10 mouse cellular contexts compared by ENCODE assay signal in the genomic region with DNA sequence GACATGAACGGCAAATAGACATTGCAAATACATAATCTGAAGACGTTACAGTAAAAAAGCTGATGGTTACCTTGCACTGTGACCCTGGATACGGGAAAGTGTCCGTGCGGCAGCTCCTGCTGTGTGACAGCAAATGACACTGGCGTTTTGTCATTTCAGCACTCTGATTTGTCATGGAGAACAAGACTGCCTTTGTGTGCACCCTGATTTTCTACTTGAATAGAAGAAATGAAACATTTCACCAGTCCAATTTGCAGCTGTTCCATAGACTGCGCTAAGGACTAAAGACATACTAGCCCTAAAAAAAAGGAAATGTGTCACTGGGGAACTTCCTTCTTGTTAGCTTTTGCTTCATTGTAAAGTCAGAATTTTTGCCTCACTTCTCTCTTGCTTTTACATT. TPM values are rescaled to one million over a fixed set of nuclear protein-coding genes. Genes with fewer than 3 reads are reported as not detected.
DNase-seq lines count a peak whose midpoint lies in the region; ATAC-seq and TF ChIP-seq lines count a peak whose summit lies in the region.
"Had no signal": no experiment of that assay in that cellular context is flagged by ENCODE, and none has a peak within 500 bp of the region (broad histone marks: within the 10 kb centered on the region; RNA-seq: fewer than 3 reads in every experiment).

P2ry12 (minus strand) TSS at position 168 of the 400 bp plus-strand sequence.

- no peaks in the 10 kb centered on the region for H3K27me3 ChIP-seq in embryonic facial prominence, embryonic 11.5 days (ENCODE audit: control insufficient read depth, insufficient read depth, low read length)
- H3K27me3 ChIP-seq in embryonic facial prominence, embryonic 10.5 days (replicated peaks; ENCODE audit: low read depth, poor library complexity, severe bottlenecking), result no peaks in the 10 kb centered on the region
- no peaks in the 10 kb centered on the region for H3K27me3 ChIP-seq in stomach, embryonic 15.5 days (replicated peaks)
- H3K27me3 ChIP-seq in stomach, postnatal 0 days (ENCODE audit: control insufficient read depth, insufficient read depth, low read length), result no peaks in the 10 kb centered on the region

- H3K4me2 ChIP-seq in embryonic facial prominence, embryonic 11.5 days (ENCODE audit: low read depth, low read length), result no peak within 1 kb of the TSS
- H3K4me2 ChIP-seq in stomach, embryonic 15.5 days, result no peak within 1 kb of the TSS
- H3K4me2 ChIP-seq in stomach, postnatal 0 days (replicated peaks; ENCODE audit: low read depth), result no peak within 1 kb of the TSS

- no peak for TF ChIP-seq CTCF in stomach, postnatal 0 days (IDR thresholded peaks at IDR 0.05; ENCODE audit: low read depth)

- no peaks in the 10 kb centered on the region for H3K9me3 ChIP-seq in embryonic facial prominence, embryonic 11.5 days (replicated peaks; ENCODE audit: control insufficient read depth, low read length)
- H3K9me3 ChIP-seq in embryonic facial prominence, embryonic 10.5 days, result no peaks in the 10 kb centered on the region
- H3K9me3 ChIP-seq in stomach, embryonic 15.5 days, result no peaks in the 10 kb centered on the region
- H3K9me3 ChIP-seq in stomach, postnatal 0 days (ENCODE audit: control insufficient read depth, low read length), result no peaks in the 10 kb centered on the region

- H3K4me3 ChIP-seq in embryonic facial prominence, embryonic 11.5 days (ENCODE audit: low read depth, low read length), result no peak within 1 kb of the TSS
- no peak within 1 kb of the TSS for H3K4me3 ChIP-seq in embryonic facial prominence, embryonic 10.5 days
- H3K4me3 ChIP-seq in stomach, embryonic 15.5 days (replicated peaks), result no peak within 1 kb of the TSS
- no peak within 1 kb of the TSS for H3K4me3 ChIP-seq in stomach, postnatal 0 days (ENCODE audit: low read depth, low read length)

- no peak within 1 kb of the TSS for H3K9ac ChIP-seq in embryonic facial prominence, embryonic 11.5 days (replicated peaks; ENCODE audit: low read length)
- no peak within 1 kb of the TSS for H3K9ac ChIP-seq in stomach, embryonic 15.5 days
- H3K9ac ChIP-seq in stomach, postnatal 0 days (ENCODE audit: low read length), result no peak within 1 kb of the TSS

- H3K4me1 ChIP-seq in embryonic facial prominence, embryonic 11.5 days (ENCODE audit: control insufficient read depth, insufficient read depth, low read length), result no peaks in the 10 kb centered on the region
- H3K4me1 ChIP-seq in embryonic facial prominence, embryonic 10.5 days, result peaks cover 30% of the 10 kb centered on the region
- no peaks in the 10 kb centered on the region for H3K4me1 ChIP-seq in stomach, embryonic 15.5 days
- no peaks in the 10 kb centered on the region for H3K4me1 ChIP-seq in stomach, postnatal 0 days (replicated peaks; ENCODE audit: control insufficient read depth, insufficient read depth)

- DNase-seq in embryonic facial prominence, embryonic 11.5 days (ENCODE audit: low spot score), result peak; percentile 18
- no peak for DNase-seq in embryonic facial prominence, embryonic 10.5 days (ENCODE audit: low spot score)
- DNase-seq in stomach, postnatal 0 days (ENCODE audit: low spot score), result no peak
- no peak for DNase-seq in layer of hippocampus, postnatal 25 days (ENCODE audit: extremely low spot score in 1 of 2, low spot score in 1 of 2)
- no peak for DNase-seq in lung, adult 18-20 months
- no peak for DNase-seq in adrenal gland, postnatal 36 days
- DNase-seq: adrenal gland, adult 2 months; kidney, postnatal 10 days had no signal

- no peaks in the 10 kb centered on the region for H3K36me3 ChIP-seq in embryonic facial prominence, embryonic 11.5 days (replicated peaks; ENCODE audit: control insufficient read depth, insufficient read depth, low read depth, low read length)
- H3K36me3 ChIP-seq in embryonic facial prominence, embryonic 10.5 days (replicated peaks), result peaks cover 4% of the 10 kb centered on the region; the same call in 1 of the 2 replicates
- no peaks in the 10 kb centered on the region for H3K36me3 ChIP-seq in stomach, embryonic 15.5 days
- no peaks in the 10 kb centered on the region for H3K36me3 ChIP-seq in stomach, postnatal 0 days (ENCODE audit: control insufficient read depth, insufficient read depth, low read length)

- 27% methylated on average over 7 of the region's 7 CpGs for WGBS in embryonic facial prominence, embryonic 11.5 days
- 36% methylated on average over 7 of the region's 7 CpGs for WGBS in embryonic facial prominence, embryonic 10.5 days
- 61% methylated on average over 7 of the region's 7 CpGs for WGBS in stomach, embryonic 15.5 days
- 66% methylated on average over 7 of the region's 7 CpGs for WGBS in stomach, postnatal 0 days

- ATAC-seq in embryonic facial prominence, embryonic 11.5 days (replicated peaks; ENCODE audit: insufficient number of reproducible peaks, low FRiP score, low TSS enrichment, low read depth), result no peak
- ATAC-seq in stomach, embryonic 15.5 days (ENCODE audit: insufficient read depth, low FRiP score, low read depth), result no peak
- ATAC-seq in stomach, postnatal 0 days (ENCODE audit: low FRiP score, low TSS enrichment), result no peak
- no peak for ATAC-seq in neutrophil, adult 5-6 weeks (ENCODE audit: extremely low read depth, insufficient number of reproducible peaks, low FRiP score, poor library complexity, severe bottlenecking)

- TF ChIP-seq EP300 in stomach, postnatal 0 days (optimal IDR thresholded peaks at IDR 0.05), result no peak

- H3K27ac ChIP-seq in embryonic facial prominence, embryonic 11.5 days (replicated peaks; ENCODE audit: low read depth, low read length), result no peak within 1 kb of the TSS
- H3K27ac ChIP-seq in embryonic facial prominence, embryonic 10.5 days (replicated peaks), result no peak within 1 kb of the TSS
- H3K27ac ChIP-seq in stomach, embryonic 15.5 days, result 0 out of 2 replicates have a peak within 1 kb of the TSS, but pooled peaks have one; percentile 16
- H3K27ac ChIP-seq in stomach, postnatal 0 days (replicated peaks), result no peak within 1 kb of the TSS

RNA-seq across cellular contexts. Expression of gene P2ry12, which starts in this region (rescaled TPM):
- polyA plus RNA-seq in embryonic facial prominence, embryonic 11.5 days (2014; fragmentation: Nextera tagmentation; extraction: Ambion mirVana), result 2.2 and 2.7 TPM in 2 replicates
- polyA plus RNA-seq in embryonic facial prominence, embryonic 10.5 days (2016; fragmentation: Nextera tagmentation; extraction: Ambion mirVana), result 0.65 and 1.0 TPM in 2 replicates
- 2.4 and 3.4 TPM in 2 replicates for polyA plus RNA-seq in stomach, embryonic 15.5 days (2015; fragmentation: Nextera tagmentation; extraction: Ambion mirVana)
- 2.9 and 3.0 TPM in 2 replicates for polyA plus RNA-seq in stomach, postnatal 0 days (2015; fragmentation: Nextera tagmentation; extraction: Ambion mirVana)
- total RNA-seq in layer of hippocampus, postnatal 25 days (2021), result 10 to 100 TPM; 45.8 to 52.1 TPM
- total RNA-seq in neutrophil, adult 5-6 weeks (2017), result 15.8 and 18.3 TPM in 2 replicates
- 1 to 10 TPM; 1.9 to 2.9 TPM for total RNA-seq in adrenal gland, postnatal 36 days (2021)
